Mouse (Mus musculus): ENCODE results near the gene Limd1.

Limd1 gene

DNA sequence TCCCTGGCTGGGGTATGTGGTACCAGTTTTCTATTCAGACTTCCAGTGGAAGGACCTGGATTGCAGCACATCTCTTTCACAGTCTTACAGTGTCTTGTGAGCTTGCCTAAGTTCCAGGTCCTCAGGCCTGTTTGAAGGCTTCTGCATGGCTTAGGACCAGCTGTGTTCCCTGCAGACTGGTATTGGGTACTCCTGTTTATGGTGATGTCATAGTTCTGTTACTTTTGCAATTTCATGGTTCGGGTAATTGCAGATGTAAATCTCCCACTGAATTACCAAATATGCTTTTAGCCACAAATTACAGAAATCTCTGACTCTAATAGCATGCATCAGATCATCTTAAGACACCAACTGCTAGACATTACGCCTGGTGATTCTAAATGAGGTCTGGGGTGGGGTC lies 36.6 kb downstream of the Limd1 start:
- DNase-seq (ENCODE audit: low spot score in 2 of 2) = no peak

GRCm38 (mm10) chr9:123516641-123517385 lies 38.3 kb downstream of the Limd1 start:
- DNase-seq (ENCODE audit: low spot score in 2 of 2) = no peak

DNA sequence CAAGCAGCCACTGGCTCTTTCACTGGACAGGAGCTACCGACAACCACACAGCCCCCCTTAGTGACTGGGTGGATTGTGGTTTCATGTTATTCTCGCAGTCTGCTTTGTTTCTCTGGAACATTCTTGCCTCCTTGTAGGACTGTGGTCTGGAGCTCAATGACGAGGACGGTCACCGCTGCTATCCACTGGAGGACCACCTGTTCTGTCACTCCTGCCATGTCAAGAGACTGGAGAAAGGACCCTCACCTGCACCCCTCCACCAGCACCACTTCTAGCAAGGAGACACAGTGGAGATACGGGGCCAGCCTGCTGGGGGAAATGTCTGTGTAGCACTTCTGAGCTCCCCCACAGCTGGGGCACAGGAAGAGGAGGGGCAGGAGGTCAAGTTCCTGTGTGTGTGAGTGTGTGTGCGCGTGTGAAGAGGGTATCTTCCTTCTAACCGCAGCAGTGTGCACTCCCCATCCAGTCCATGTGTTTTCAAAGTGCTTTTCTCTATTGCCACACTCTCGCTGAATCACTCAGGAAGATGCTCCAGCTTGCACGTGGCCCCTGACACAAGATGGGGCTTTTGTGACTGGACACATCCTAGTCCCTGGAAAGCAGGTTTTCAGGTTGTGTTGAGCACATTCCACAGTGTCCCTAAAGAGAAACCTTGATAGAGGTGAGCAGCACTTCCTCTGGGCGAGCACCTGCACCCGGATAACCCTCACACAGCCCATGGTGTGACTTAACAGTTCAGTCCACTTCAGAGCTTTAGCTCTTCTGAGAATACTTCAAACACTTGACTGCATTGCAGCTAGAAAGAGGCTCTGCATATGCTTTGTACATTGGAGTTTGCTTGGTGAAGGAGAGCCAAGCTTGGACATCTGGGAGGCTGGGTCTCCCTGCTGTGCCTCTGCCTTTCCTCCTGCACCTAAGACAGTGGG lies 40.7 kb downstream of the Limd1 start:
- DNase-seq (ENCODE audit: low spot score in 2 of 2) = peak; percentile 75 to 77

DNA sequence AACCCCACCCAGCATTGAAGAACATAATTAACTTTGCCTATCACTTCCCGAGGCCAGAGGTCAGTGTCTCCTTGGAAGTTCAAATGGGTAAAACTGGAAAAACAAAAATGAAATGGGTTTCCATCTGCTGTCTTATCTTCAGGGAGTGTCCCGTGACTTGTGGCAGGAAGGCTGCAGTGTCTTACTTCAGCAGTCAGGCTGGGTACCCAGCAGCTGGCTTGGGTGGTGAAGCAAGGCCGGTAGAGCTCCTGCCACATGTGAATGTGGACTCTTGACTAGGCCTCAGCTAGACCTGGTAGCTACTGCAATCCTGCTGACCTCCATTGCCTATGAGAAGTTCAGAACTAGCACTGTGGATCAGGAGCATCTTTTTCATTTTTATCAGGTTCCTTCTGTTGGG lies 42.2 kb downstream of the Limd1 start:
- DNase-seq (ENCODE audit: low spot score in 2 of 2) = no peak

DNA sequence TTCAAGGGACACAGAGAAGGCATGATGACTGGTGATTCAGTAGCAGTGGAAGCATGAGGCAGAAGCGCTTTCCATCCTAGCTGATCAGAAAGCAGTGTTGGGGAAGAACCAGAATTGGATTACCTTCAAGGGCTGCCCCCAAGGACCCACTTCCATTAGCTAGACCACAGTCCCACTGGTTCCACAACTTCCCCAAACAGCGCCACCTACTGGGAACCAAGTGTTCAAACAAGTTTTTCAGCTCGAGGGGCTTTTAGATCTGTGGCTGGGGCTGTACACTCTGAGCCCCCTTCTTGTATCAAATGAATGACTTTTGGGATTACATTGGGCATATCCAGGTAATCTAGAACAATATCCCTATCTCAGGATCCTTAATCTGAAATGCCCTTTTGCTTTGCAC lies 45.2 kb downstream of the Limd1 start:
- peak in 1 of 2 experiments; percentile 34 for DNase-seq (ENCODE audit: low spot score in 2 of 2)

- peak; percentile 61 to 73 for DNase-seq (ENCODE audit: low spot score in 2 of 2)
These were observed 46.6 kb downstream of the Limd1 start for GRCm38 (mm10) chr9:123525095-123525494.

DNA sequence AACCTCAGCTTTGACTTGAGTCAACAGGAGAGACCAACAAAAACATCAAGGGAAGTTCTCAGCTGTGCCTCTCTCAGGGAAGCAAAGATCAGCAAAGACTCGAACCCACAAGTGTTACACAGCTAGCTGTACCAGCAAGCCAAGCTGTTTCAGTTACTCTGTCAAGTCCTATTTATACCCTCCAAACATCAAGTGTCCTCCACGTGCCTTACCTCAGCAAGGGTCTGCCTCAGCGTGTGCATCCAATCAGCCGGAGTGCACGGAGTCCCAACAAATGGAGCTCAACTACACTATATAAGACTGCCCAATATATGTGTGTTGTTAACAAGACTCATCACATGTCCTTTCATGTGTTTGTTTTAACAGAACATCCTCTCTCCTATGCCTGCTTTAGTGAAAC lies 48.0 kb downstream of the Limd1 start:
- no peak for DNase-seq (ENCODE audit: low spot score in 2 of 2)

- no peak for DNase-seq (ENCODE audit: low spot score in 2 of 2)
These were observed 49.8 kb downstream of the Limd1 start for GRCm38 (mm10) chr9:123528087-123528925.

DNA sequence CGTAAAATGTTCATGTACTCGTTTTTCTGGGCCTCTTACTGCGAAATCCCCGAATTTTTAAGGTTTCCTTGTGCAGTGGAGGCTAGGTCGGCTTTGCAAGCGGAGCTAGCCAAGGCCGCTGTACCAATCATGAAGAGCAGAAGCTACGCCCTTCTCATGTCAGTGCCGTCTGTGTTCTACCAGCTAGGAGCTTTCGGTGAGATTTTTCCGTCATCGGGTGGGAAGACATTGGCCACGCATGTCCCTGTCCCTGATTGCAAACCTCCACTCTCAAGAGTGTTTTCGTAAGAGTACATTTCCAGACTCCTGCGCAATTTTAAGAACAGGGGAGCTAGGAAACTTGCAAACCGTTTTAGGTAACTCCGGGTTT lies 50.4 kb downstream of the Limd1 start:
- DNase-seq (ENCODE audit: low spot score in 2 of 2) = peak; percentile 41 to 49

DNA sequence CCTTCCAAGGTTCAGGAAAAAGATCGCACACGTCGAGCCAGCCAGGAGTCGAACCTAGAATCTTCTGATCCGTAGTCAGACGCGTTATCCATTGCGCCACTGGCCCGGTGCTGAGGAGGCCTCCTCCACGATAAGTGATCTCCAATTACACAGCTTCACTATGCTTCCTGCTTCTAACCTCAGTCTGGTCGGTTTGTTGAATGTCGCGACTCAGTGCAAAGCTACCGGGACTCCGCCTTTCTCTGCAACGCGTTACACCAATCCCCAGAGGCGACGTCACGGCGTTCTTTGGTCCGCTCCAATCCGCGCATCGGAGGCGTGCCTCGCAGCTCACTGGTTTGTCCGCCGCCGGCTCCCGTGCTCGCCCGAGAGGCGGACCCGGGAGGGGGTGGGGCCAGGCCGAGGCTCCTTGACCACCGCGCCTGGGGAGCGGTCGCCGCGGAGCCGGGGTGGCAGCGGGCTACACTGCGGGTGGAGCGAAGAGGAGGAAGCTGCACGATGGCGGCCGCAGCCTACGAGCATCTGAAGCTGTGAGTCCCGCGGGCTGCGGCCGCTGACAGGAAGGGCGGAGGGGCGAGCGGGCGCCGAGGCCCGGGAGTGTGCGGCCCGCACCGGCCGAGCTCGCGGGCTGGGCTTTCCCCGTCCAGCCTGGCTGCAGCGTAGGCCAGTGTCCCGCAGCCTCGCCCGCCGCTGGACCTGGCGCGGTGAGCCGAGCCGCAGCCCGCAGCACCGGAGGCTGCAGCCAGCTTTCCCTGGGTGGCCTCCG lies 51.1 kb downstream of the Limd1 start, which contains the start of gene Sacm1l:
Gene Sacm1l, plus strand, starts transcription at position 368 of the 766 bp plus-strand sequence.
- peak; percentile 98 to 99 for DNase-seq (ENCODE audit: low spot score in 2 of 2)

GRCm38 (mm10) chr9:123530158-123530475 lies 51.6 kb downstream of the Limd1 start:
- no peak for DNase-seq (ENCODE audit: low spot score in 2 of 2)

DNA sequence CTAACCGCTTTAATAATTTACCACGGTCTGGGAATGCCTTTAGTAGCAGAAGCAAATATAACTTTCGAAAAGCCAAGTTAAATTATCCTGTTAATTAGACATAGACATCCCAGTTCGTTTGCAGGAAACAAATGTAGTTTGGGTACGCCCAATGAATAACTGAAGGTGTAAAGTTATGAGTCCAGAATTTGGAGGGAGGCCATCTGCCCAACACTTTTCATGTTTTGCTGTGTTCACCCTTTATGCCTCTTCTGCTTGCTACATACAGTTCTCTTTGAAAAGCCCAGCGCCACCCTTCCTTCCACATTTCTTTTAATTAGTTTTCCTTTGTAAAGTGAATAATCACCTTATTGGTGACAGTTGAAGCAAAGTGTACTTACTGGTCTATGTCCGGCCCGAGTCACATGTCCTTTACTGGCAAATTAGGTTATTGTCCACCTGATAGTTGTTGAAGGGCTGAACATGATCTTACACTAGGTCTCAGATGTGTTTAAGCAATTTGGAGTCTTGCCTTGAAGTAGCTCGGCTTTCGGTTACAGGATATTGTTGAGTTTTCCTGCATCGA lies 52.1 kb downstream of the Limd1 start:
- no peak for DNase-seq (ENCODE audit: low spot score in 2 of 2)

DNA sequence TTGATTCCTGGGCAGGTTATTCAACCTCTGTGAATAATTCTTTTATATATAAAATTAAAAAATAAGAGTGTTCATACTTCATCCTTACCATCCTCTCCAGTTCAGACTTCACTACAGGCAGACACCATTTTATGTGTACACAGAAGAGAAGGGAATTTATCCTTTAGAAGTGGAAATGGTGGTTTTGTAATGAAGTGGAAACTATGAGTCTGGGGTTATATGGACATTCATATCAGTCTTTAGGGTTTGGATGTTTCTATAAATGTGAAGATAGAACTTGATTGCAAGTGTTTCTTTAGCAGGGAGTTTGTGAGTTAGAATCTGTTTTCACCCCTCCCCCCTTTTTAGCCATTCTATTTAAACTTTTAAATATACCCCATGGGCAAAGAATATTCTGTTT lies 52.7 kb downstream of the Limd1 start:
- DNase-seq (ENCODE audit: low spot score in 2 of 2) = no peak

DNA sequence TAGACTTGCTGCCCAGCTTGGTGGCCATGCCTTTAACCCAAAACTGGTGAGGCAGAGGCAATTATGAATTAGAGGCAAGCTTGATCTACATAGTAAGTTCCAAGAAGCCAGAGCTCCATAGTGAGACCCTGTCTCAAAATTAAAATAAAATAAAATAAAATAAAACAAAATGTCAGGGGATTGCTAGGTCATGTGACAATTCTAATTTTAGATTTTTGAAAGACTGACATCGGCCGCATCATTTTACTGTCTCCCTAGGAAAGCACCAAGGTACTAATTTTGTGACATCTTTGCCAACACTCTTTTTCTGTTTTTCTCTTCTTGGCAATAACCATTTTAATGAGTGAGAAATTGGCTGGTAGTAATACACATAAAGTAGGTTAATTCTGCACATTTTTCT lies 58.1 kb downstream of the Limd1 start:
- DNase-seq (ENCODE audit: low spot score in 2 of 2) = no peak

DNA sequence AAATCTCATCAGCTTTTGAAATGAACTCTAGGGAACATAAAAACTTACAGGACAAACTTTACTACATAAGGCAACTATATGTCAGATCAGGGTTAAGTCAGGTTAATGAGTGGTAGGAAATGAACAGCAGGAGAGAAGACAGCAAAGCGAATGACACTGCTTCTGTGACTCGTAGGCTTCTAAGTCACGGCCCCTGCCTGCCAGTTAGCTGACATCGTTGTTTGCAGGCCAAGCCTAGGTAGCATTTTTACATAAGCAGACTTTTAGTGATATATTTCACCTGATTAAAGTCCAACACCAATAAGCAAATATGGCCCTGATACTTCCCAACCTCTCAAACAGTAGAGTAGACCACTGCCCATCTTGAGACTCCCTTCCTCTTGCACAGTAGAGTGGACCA lies 59.7 kb downstream of the Limd1 start:
- no peak for DNase-seq (ENCODE audit: low spot score in 2 of 2)

DNA sequence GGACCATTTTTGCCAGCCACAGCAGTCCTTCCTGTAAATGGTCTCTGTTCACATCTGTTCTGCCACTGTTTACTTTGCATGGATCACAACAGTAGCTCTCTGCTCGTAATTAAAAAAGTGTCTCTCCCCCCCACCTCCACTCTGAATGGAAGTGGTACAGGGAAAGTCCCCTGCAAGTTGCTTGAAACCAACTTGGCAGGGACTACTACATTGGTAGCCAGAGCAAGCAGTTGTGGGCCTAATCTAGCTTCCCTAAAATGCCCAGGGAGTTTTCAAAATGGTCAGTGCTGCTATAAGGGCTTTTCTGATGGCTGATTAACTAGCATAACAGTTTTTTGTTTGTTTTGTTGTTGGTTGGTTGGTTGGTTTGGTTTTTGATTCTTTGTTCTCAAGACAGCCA lies 60.6 kb downstream of the Limd1 start:
- DNase-seq (ENCODE audit: low spot score in 2 of 2) = no peak

DNA sequence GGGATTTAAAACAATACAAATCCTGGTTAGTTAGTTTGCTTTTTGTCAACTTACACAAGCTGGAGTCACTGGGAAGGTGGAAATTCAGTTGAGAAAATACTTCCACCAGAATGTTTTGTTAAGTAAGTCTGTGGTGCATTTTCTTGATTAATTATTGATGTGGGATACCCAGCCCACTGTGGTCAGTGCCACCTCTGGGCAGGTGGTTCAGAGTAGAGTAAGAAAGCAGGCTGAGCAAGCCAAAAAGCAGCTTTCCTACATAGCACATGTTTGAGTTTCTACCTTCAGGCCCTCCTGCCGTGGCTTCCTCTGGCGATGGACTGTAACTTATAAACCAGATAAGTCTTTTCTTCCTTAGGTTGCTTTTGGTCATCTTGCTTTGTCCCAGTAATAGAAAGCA lies 61.3 kb downstream of the Limd1 start:
- no peak for DNase-seq (ENCODE audit: low spot score in 2 of 2)

GRCm38 (mm10) chr9:123554599-123554998 lies 76.1 kb downstream of the Limd1 start:
- no peak for DNase-seq (ENCODE audit: low spot score in 2 of 2)

Measured in spleen, postnatal 36 days (tissue).